Mouse (Mus musculus) CD8-positive naive resting alpha-beta T cell, adult 2 months (primary cell): Measurements from ENCODE around the gene AV320801.
"Not testable (repeated sequence)": the region's sequence is repeated elsewhere in the genome, so short reads cannot be mapped to it uniquely, and the experiment has no call there.

Experiments
- DNase-seq, 2 experiments: peaks; one replicate each; pipeline ENCODE4 v3.0.0; 2022; ENCODE audit warnings: low read depth in 2 of 2, low spot score in 2 of 2

AV320801 gene

DNA sequence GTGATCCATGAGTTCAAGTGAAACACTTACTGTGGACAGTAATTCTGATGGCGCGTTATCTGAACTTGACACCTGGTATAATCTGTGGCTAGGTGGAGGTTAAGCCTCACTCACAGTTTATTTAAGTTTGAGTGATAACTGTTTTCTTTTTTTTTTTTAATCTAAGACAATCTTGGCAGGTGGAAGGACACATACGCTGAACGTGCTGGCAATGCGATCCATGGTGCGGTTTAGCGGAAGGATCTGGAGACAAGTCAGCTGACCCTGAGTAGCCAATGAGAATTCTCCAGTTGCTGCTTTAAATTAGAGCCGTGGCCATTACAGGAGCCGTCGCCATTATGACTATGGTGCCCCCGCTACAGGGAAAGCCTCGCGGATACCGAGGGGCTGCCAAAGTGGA lies at the start of gene AV320801:
AV320801 (plus strand) TSS at position 301 of the 400 bp plus-strand sequence.
- not testable (repeated sequence) for DNase-seq

DNA sequence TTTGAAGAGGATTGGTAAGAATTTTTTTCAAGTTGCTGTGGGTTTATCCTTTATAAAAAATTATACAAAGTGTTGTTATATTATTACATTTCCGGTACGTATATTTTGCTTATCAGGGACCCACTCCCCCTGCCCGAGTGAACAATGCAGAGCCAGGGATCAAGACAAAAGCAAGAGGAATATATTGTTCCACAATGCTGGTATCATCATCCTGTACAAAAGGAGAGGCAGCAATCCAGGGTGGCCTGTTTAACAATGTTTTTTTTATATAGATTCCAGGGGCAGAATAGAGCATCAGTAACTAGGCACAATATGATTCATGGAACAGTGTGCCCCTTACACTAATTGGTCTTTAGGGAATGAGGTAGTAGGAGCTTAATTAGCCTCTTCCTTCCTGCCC lies 30.2 kb upstream of the AV320801 start:
- not testable (repeated sequence) for DNase-seq

DNA sequence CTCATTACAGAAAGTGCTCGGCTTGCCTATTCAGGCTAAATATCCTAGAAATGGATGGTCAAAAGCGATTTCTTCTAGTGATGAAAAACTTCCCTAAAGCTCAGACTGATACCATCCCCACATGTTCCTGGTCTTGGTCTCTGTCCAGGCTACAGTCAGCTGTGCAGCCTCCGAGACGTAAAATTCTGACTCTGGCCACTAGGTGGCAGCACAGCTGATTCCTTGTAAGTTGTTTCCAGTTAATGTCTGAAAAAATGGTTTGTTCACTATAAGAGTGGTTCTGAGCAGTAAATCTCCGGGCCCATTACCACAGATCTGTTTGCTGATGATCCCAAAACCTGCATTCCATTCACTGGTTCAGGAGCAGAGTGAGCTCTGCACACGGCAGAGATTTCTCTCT lies 12.5 kb upstream of the AV320801 start:
- DNase-seq = not testable (repeated sequence)

DNA sequence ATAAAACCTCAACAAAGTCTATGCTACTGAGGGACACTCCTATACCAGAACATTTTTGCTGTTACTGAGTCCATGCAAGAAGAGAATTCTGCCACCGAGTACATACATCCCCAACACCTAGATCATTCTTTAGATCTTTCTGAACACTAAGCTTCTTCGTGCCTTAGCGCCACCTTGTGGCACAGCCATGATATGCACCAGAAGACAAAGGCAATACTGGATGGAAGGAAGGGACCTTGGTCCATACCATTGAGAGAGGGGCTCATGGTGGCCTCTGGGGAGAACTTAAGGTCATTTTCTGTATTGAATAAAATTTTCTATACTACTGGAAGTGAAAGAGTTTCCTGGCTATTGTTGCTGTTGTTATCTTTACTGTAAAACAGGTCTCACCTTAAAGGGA lies 11.2 kb upstream of the AV320801 start:
- not testable (repeated sequence) for DNase-seq
